Mouse (Mus musculus) heart, postnatal 4 days (tissue): ENCODE data around the gene Ccdc144b. TPM values are rescaled to one million over a fixed set of nuclear protein-coding genes. Genes with fewer than 3 reads are reported as not detected.

Experiments
- DNase-seq: peaks from one replicate; pipeline ENCODE4 v3.0.0; 2021
- total RNA-seq, 2 experiments: library from RNA; stranded (reverse); gene quantifications; 2 replicates each; pipeline ENCODE4 v1.2.3; 2021

Gene Ccdc144b
- total RNA-seq, result not detected

GRCm38 (mm10) chr3:36053447-36053846, at the start of gene Ccdc144b:
Gene Ccdc144b (minus strand): TSS chr3:36053547.
- DNase-seq, result no peak

DNA sequence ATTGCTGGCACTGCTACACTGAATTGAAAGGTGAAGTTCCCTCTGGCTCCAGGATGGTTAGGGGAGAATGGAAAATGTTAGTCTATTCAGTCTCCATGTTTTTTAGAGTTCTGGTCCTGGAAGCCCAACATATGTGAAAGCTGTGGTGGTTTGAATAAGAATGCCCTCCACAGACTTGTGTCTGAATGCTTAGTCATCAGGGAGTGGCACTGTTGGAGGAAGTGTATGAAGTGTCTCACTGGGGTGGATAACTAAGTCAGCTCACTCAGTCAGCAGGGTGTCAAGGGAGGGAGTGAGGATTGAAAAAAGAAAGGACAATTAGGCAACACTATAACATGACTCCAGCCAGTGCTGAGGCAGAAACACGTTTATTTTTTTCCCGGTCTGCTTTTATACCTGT, 42.0 kb upstream of the Ccdc144b start:
- DNase-seq, result no peak

GRCm38 (mm10) chr3:36087591-36087990, 34.2 kb upstream of the Ccdc144b start:
- DNase-seq, result no peak

DNA sequence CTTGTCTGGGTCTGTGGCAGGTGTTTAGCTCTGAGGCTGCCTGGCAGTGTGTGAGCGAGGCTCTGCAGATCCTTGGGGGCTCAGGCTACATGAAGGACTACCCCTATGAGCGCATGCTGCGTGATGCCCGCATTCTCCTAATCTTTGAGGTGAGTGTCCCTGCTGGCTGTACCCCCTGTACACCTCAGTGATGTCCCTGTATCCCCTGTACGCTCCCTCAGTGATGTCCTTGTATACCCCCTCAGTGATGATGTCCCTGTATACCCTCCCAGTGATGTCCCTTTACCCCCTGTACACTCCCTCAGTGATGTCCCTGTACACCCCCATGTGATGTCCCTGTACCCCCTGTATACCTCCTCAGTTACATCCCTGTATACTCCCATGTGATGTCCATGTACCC, 32.0 kb upstream of the Ccdc144b start:
- no peak for DNase-seq

- no peak for DNase-seq
Measured at GRCm38 (mm10) chr3:36083381-36083780, 30.0 kb upstream of the Ccdc144b start.

GRCm38 (mm10) chr3:36082843-36083242, 29.5 kb upstream of the Ccdc144b start:
- no peak for DNase-seq

DNA sequence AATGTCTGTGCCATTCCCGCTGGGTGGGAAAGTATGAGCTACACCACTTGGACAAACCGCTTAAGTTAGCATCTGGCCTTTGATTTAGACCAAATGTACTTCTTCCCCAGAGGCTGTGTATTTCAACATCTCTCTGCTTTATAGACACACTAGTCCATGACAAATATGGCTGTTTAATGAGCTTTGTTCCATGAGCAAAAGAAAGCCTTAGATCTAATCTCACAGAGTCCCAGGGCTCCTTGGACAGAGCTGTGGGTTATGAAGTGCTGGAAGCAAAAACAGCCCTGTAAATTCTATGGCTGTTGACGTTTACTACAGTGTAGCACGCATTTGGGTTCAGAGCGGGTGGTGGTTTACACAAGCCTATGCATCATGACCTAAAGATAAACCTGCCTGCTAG, 27.4 kb upstream of the Ccdc144b start:
- no peak for DNase-seq

GRCm38 (mm10) chr3:36079886-36080285, 26.5 kb upstream of the Ccdc144b start:
- no peak for DNase-seq

DNA sequence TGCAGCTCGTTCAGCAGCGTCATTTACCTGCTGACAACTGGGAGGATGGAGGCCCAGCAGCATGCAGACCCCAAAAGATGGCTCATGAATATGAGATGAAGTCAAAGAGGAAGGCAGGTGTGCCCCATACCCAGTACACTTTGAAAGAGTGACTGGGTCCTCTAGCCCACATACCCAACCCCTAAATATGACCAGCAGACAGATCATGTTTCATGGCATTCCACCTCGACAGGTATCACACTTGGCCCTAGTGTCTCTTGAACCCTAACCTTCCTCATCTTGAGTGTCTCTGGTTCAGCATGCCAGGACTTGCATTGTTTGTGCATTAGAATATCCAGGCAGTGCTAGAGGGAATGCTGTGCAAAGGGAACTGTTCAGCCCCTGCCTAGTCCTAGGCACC, 24.0 kb upstream of the Ccdc144b start:
- DNase-seq, result no peak

DNA sequence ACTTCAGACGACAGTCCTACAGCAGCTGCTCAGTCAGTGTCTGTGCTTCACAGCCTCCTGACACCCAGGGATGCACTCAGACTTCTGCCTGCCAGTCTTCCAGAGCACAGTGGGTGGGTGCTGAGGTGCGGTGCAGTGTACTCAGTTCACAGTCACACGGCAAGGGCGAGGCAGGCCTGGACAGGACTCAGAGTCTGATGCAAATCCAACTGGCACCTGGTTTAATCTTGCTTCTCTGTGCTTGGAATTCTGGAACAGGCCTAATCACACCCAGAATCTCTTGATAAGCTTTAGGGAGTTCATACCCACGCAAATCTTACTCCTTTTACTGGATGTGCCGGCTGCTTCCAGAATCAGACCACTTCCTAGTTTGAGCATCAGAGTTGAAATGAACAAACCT, 22.1 kb upstream of the Ccdc144b start:
- no peak for DNase-seq

GRCm38 (mm10) chr3:36074231-36074630, 20.9 kb upstream of the Ccdc144b start:
- DNase-seq, result no peak

- DNase-seq, result no peak
Measured at GRCm38 (mm10) chr3:36071047-36071446, 17.7 kb upstream of the Ccdc144b start.

GRCm38 (mm10) chr3:36070436-36070835, 17.1 kb upstream of the Ccdc144b start:
- no peak for DNase-seq

- DNase-seq, result no peak
Measured at GRCm38 (mm10) chr3:36067731-36068130, 14.4 kb upstream of the Ccdc144b start.

DNA sequence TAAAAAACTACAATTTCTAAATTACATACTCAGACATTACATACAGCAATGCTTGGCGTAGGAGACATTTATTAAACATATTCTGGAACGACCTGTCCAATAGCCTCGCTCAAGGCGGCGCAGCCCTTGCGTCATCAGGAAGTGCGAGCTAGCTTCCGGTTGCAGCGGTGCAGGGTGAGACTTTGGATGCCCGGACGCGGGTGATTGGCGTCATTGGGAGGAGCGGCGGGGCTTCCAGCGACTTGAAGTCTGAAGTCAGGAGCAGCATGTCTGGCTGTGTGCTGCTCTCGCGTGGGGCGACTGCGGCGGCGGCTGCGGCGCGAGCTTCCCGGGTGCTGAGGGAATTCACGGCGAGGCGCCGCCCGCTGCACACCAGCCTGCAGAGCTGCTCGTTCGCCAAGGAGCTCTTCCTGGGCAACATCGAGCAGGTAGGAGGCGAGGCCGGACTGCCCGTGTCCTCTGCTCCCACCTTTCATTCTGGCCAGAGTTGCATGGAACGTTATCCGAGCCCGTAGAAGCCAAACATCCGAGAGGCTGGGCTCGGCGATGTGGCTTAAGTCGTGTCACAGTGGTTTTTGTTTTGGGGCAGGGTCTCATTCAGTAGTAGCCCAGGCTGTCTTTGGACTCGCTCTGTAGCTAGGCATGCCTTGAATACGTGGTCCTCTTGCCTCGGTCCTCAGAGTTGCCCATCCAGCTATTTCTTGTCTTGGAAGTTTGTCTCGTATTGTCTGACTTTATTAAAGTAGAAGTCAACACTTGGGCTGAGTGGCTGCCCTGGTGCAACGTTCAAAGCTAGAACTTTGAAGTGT, 12.7 kb upstream of the Ccdc144b start, which contains the start of gene Acad9:
TSS of gene Acad9 (plus strand) at position 137 of the 809 bp plus-strand sequence.
- peak; percentile 95 for DNase-seq

- no peak for DNase-seq
Measured at GRCm38 (mm10) chr3:36065166-36065565, 11.8 kb upstream of the Ccdc144b start.

DNA sequence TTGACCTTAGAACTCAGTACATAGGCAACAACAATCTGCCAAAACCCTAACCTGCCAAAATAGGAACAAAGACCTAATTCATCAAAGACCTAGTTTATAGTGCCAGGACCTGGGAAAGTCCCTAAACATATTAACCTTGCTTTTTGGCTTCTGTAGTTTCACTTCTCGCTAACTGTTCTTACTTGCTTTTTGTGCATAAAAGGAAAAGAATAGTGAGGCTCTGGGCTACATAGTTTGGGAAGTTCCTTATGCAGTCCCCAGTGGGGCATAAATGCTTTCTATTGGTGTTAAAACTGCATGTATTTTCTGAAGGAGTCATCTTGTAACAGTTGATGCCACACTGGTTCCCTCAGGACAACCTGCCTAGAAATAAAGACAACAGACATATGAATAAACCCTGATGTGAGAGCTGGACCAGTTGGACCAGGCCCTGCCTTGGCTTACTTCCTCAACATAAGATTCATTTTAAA, 11.3 kb upstream of the Ccdc144b start:
- DNase-seq, result no peak

GRCm38 (mm10) chr3:36060096-36060850, 6.9 kb upstream of the Ccdc144b start:
- DNase-seq, result peak; percentile 74

DNA sequence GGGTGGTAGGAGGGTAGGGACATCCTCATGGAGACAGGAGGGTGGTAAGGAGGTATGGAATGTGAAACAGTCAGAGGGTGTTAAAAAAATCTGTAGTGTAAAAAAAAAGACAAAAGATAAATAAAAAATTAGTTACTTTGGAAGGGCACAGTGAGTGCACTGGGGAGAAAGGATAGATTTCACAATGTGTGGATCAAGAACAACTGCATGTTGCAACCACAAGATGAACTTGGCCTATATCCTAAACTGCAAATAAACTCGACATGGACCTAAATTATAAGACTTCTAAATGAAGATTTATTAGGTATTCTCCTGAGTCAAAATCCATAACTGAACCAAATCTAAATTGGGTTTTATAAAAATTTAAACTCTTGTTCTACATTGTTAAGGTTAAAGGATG, 4.2 kb downstream of the Ccdc144b start:
- no peak for DNase-seq

GRCm38 (mm10) chr3:36045086-36045485, 8.3 kb downstream of the Ccdc144b start:
- no peak for DNase-seq

GRCm38 (mm10) chr3:36044520-36044919, 8.8 kb downstream of the Ccdc144b start:
- DNase-seq, result no peak

DNA sequence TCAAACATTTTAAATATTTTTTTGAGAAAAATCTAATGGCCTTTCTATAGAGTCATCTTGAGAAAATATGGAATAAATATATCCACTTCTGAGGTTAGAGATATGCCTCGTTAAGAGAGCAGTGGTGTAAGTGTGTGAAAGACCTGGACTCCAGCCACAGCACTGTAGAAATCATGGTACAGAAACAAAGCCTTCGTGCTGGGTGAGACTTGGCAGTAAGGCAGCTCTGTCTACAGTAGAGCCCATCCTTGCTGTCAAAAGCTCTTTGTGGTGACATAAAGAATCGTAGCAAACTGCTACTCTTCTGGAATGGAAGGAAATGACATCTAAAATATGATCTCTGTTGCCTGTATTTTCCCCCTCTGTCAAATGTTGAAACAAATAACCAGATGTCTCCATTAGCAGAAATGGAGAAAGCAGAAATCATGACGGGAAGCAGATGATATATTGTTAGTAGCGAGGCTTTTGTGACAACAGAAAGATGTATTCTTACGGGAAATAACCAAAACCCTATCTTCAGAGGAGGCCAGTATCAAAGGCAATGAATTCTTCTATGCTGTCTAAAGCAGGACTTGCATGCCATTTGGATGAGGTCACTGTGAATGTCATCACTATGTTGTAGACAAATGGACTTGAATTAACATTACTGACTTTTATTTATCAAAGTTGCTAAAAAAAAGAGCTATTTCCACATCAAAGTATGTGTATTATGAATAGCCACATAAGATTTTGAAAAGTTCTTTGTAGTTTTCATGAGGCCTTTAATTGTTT, 21.4 kb downstream of the Ccdc144b start:
- peak; percentile 8 for DNase-seq

DNA sequence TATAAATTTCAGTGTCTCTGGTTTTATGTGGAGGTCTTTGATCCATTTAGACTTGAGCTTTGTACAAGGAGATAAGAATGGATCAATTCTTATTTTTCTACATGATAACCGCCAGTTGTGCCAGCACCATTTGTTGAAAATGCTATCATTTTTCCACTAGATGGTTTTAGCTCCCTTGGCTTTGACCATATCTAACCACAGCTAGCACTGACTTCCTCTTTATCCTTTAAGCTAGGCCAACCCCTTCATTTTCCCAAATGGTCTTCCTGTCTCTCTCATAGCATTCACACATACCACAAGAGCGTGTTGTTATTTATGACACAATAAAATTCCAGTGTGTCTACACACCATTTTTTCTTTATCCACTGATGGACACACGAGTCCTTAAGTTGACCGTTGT, 23.4 kb downstream of the Ccdc144b start:
- no peak for DNase-seq
